Mouse (Mus musculus): Measurements from ENCODE around the gene Vpreb1. TPM values are rescaled to one million over a fixed set of nuclear protein-coding genes. Genes with fewer than 3 reads are reported as not detected.

Vpreb1 gene
- polyA plus RNA-seq, 1 experiment, result 2.6 TPM

- H3K27ac ChIP-seq (ENCODE audit: insufficient read depth, low read length), result no peak overlapping the region
- no peaks in the 10 kb centered on the region for H3K4me1 ChIP-seq (ENCODE audit: control insufficient read depth, insufficient read depth, low read length)
- no peaks in the 10 kb centered on the region for H3K27me3 ChIP-seq (ENCODE audit: control insufficient read depth, insufficient read depth, low read length, poor library complexity, severe bottlenecking)
- H3K4me3 ChIP-seq (ENCODE audit: low read depth, low read length), result no peak overlapping the region
- TF ChIP-seq POLR2A (IDR thresholded peaks at IDR 0.05; ENCODE audit: insufficient read depth, low read length) (no peak), CTCF (IDR thresholded peaks at IDR 0.05; ENCODE audit: low read depth, low read length) (peak; percentile 6)
- no peak overlapping the region for H3K9ac ChIP-seq (ENCODE audit: low read depth, poor library complexity, severe bottlenecking)
- H3K9me3 ChIP-seq (replicated peaks; ENCODE audit: control insufficient read depth, insufficient read depth, low read length, poor library complexity, severe bottlenecking), result no peaks in the 10 kb centered on the region
- no peaks in the 10 kb centered on the region for H3K36me3 ChIP-seq (ENCODE audit: control insufficient read depth, insufficient read depth, low read length, poor library complexity, severe bottlenecking)
Measured at GRCm38 (mm10) chr16:16849196-16849595, 21.4 kb downstream of the Vpreb1 start.

GRCm38 (mm10) chr16:16829671-16830070 is 41.0 kb downstream of the Vpreb1 start:
- H3K27me3 ChIP-seq (ENCODE audit: control insufficient read depth, insufficient read depth, low read length, poor library complexity, severe bottlenecking), result no peaks in the 10 kb centered on the region
- no peak for TF ChIP-seq POLR2A (IDR thresholded peaks at IDR 0.05; ENCODE audit: insufficient read depth, low read length)
- no peaks in the 10 kb centered on the region for H3K36me3 ChIP-seq (ENCODE audit: control insufficient read depth, insufficient read depth, low read length, poor library complexity, severe bottlenecking)
- H3K9ac ChIP-seq (ENCODE audit: low read depth, poor library complexity, severe bottlenecking), result no peak overlapping the region
- no peak overlapping the region for H3K4me3 ChIP-seq (ENCODE audit: low read depth, low read length)
- H3K9me3 ChIP-seq (replicated peaks; ENCODE audit: control insufficient read depth, insufficient read depth, low read length, poor library complexity, severe bottlenecking), result no peaks in the 10 kb centered on the region
- no peak overlapping the region for H3K27ac ChIP-seq (ENCODE audit: insufficient read depth, low read length)
- H3K4me1 ChIP-seq (ENCODE audit: control insufficient read depth, insufficient read depth, low read length), result peaks cover 7% of the 10 kb centered on the region

GRCm38 (mm10) chr16:16828757-16829615 is 41.7 kb downstream of the Vpreb1 start, which contains the start of gene Spag6l:
Gene Spag6l, minus strand, starts transcription at chr16:16829456.
- Histone ChIP-seq H3K27ac (ENCODE audit: insufficient read depth, low read length) (no peak within 1 kb of the TSS), H3K27me3 (ENCODE audit: control insufficient read depth, insufficient read depth, low read length, poor library complexity, severe bottlenecking) (no peaks in the 10 kb centered on the region), H3K9me3 (replicated peaks; ENCODE audit: control insufficient read depth, insufficient read depth, low read length, poor library complexity, severe bottlenecking) (no peaks in the 10 kb centered on the region), H3K36me3 (ENCODE audit: control insufficient read depth, insufficient read depth, low read length, poor library complexity, severe bottlenecking) (no peaks in the 10 kb centered on the region), H3K9ac (ENCODE audit: low read depth, poor library complexity, severe bottlenecking) (peak within 1 kb of the TSS; percentile 3; the same call in 1 of the 2 replicates), H3K4me1 (ENCODE audit: control insufficient read depth, insufficient read depth, low read length) (peaks cover 7% of the 10 kb centered on the region), H3K4me3 (ENCODE audit: low read depth, low read length) (peak within 1 kb of the TSS; percentile 54)
- TF ChIP-seq EP300 (IDR thresholded peaks at IDR 0.05; ENCODE audit: insufficient read depth, low read depth, low read length) (no peak), POLR2A (IDR thresholded peaks at IDR 0.05; ENCODE audit: insufficient read depth, low read length) (no peak), CTCF (IDR thresholded peaks at IDR 0.05; ENCODE audit: low read depth, low read length) (peak; percentile 70)

- TF ChIP-seq POLR2A (IDR thresholded peaks at IDR 0.05; ENCODE audit: insufficient read depth, low read length), result no peak
- no peak for TF ChIP-seq CTCF (IDR thresholded peaks at IDR 0.05; ENCODE audit: low read depth, low read length)
- no peak for TF ChIP-seq EP300 (IDR thresholded peaks at IDR 0.05; ENCODE audit: insufficient read depth, low read depth, low read length)
- H3K4me3 ChIP-seq (ENCODE audit: low read depth, low read length), result no peak overlapping the region
- peak overlapping the region; percentile 34 for H3K27ac ChIP-seq (ENCODE audit: insufficient read depth, low read length)
- H3K9ac ChIP-seq (ENCODE audit: low read depth, poor library complexity, severe bottlenecking), result no peak overlapping the region
- peaks cover 7% of the 10 kb centered on the region for H3K4me1 ChIP-seq (ENCODE audit: control insufficient read depth, insufficient read depth, low read length)
- H3K36me3 ChIP-seq (ENCODE audit: control insufficient read depth, insufficient read depth, low read length, poor library complexity, severe bottlenecking), result no peaks in the 10 kb centered on the region
- H3K9me3 ChIP-seq (replicated peaks; ENCODE audit: control insufficient read depth, insufficient read depth, low read length, poor library complexity, severe bottlenecking), result no peaks in the 10 kb centered on the region
- no peaks in the 10 kb centered on the region for H3K27me3 ChIP-seq (ENCODE audit: control insufficient read depth, insufficient read depth, low read length, poor library complexity, severe bottlenecking)
Measured at GRCm38 (mm10) chr16:16826223-16826622, 44.4 kb downstream of the Vpreb1 start.

- H3K27ac ChIP-seq (ENCODE audit: insufficient read depth, low read length), result no peak overlapping the region
- H3K27me3 ChIP-seq (ENCODE audit: control insufficient read depth, insufficient read depth, low read length, poor library complexity, severe bottlenecking), result no peaks in the 10 kb centered on the region
- H3K9ac ChIP-seq (ENCODE audit: low read depth, poor library complexity, severe bottlenecking), result no peak overlapping the region
- peaks cover 7% of the 10 kb centered on the region for H3K4me1 ChIP-seq (ENCODE audit: control insufficient read depth, insufficient read depth, low read length)
- no peaks in the 10 kb centered on the region for H3K36me3 ChIP-seq (ENCODE audit: control insufficient read depth, insufficient read depth, low read length, poor library complexity, severe bottlenecking)
- no peak for TF ChIP-seq CTCF (IDR thresholded peaks at IDR 0.05; ENCODE audit: low read depth, low read length)
- no peak for TF ChIP-seq POLR2A (IDR thresholded peaks at IDR 0.05; ENCODE audit: insufficient read depth, low read length)
- TF ChIP-seq EP300 (IDR thresholded peaks at IDR 0.05; ENCODE audit: insufficient read depth, low read depth, low read length), result 0 out of 2 replicates have a peak, but pooled peaks have one; percentile 48
- H3K9me3 ChIP-seq (replicated peaks; ENCODE audit: control insufficient read depth, insufficient read depth, low read length, poor library complexity, severe bottlenecking), result no peaks in the 10 kb centered on the region
- H3K4me3 ChIP-seq (ENCODE audit: low read depth, low read length), result no peak overlapping the region
Measured at GRCm38 (mm10) chr16:16825476-16825875, 45.2 kb downstream of the Vpreb1 start.

Other genes starting within 250 kb of the Vpreb1 start
- gene Olfr19, start 194.4 kb downstream of the Vpreb1 start, polyA plus RNA-seq (2011; ENCODE audit: insufficient read depth, insufficient read length, low read depth, missing spikeins), result not detected in 2 replicates
- gene Spag6l, start 41.4 kb downstream of the Vpreb1 start, polyA plus RNA-seq (2011; ENCODE audit: insufficient read depth, insufficient read length, low read depth, missing spikeins), result 0.64 and 1.2 TPM in 2 replicates
- not detected in 2 replicates for gene Igll1, start 6.9 kb downstream of the Vpreb1 start, polyA plus RNA-seq (2011; ENCODE audit: insufficient read depth, insufficient read length, low read depth, missing spikeins)
- gene Top3b, start 107 bp downstream of the Vpreb1 start, polyA plus RNA-seq (2011; ENCODE audit: insufficient read depth, insufficient read length, low read depth, missing spikeins), result 195 and 196 TPM in 2 replicates
- gene Ppm1f, start 25.6 kb upstream of the Vpreb1 start, polyA plus RNA-seq (2011; ENCODE audit: insufficient read depth, insufficient read length, low read depth, missing spikeins), result 26.5 and 27.5 TPM in 2 replicates
- gene Mapk1, start 112.5 kb upstream of the Vpreb1 start, polyA plus RNA-seq (2011; ENCODE audit: insufficient read depth, insufficient read length, low read depth, missing spikeins), result 327 and 351 TPM in 2 replicates
- 6.9 and 11.0 TPM in 2 replicates for gene Ypel1, start 198.9 kb upstream of the Vpreb1 start, polyA plus RNA-seq (2011; ENCODE audit: insufficient read depth, insufficient read length, low read depth, missing spikeins)
- 128 and 139 TPM in 2 replicates for gene Ppil2, start 240.4 kb upstream of the Vpreb1 start, polyA plus RNA-seq (2011; ENCODE audit: insufficient read depth, insufficient read length, low read depth, missing spikeins)

Data from ES-Bruce4 (cell line).